In the genomic region with DNA sequence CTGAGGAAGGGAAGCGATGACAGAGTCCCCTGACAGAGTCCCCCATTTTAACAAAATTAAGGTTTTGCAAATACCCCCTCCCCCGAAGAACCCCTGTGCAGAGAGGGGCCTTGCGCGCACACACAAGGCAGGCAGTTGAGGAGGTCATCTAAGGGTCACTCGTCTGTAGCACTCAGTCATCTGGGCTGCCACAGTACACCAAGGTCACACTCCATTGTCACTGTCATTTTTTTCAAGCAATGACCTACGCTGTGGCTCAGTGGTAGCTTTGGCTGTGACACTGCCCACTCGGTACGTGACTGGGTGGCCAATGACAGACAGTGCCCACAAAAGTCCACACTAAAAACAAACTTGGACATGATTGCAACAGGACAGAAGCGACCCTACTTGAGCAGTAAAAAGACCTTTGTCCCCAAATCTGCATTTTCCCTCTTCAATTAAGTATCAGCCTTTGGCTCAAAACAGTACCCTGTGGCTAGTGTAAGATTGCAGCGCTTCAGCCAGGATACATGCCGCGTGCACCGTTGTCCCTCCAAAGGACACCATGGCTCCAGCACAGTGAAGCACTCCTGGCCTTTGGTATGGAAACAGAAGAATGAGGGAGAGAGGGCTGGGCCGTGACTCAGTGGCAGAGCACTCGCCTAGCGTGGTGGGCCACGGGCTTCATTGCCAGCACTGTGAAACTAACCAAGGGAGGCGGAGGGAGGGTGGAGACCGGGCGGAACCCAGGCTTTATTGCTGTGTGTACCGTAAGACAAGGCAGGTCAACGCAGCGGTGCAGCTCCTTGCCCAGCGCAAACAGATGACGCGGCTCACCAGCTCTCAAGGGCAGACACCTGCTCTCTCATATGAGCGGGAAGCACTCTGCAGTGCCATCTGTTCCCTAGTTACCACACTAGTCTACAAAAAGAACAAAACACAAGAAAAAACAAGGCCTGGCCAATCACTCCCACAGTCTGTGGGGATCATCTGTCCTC, we compare ENCODE assay signal across 9 mouse cellular contexts. TPM values are rescaled to one million over a fixed set of nuclear protein-coding genes. Genes with fewer than 3 reads are reported as not detected.
DNase-seq lines count a peak whose midpoint lies in the region; ATAC-seq and TF ChIP-seq lines count a peak whose summit lies in the region.
"Had no signal": no experiment of that assay in that cellular context is flagged by ENCODE, and none has a peak within 500 bp of the region (broad histone marks: within the 10 kb centered on the region; RNA-seq: fewer than 3 reads in every experiment).

No protein-coding gene starts in this region.

- ATAC-seq in forebrain, embryonic 13.5 days: peak; percentile 67
- ATAC-seq in hindbrain, embryonic 15.5 days (ENCODE audit: low FRiP score, low read depth): peak; percentile 39; the same call in 1 of the 2 replicates
- peak; percentile 55 for ATAC-seq in neural tube, embryonic 13.5 days (ENCODE audit: low read depth)

- H3K9ac ChIP-seq in forebrain, embryonic 13.5 days: no peak overlapping the region
- no peak overlapping the region for H3K9ac ChIP-seq in hindbrain, embryonic 15.5 days
- peak overlapping the region; percentile 22; the same call in 1 of the 2 replicates for H3K9ac ChIP-seq in neural tube, embryonic 13.5 days
- H3K9ac ChIP-seq: limb, embryonic 12.5 days had no signal

- DNase-seq in embryo, embryonic 11 days: peak; percentile 51
- no peak for DNase-seq in embryo, embryonic 10.5 days (ENCODE audit: low spot score)
- peak; percentile 35 for DNase-seq in adrenal gland, postnatal 10 days
- peak; percentile 35 to 60 for DNase-seq in left cerebral cortex, adult 2 months (ENCODE audit: extremely low spot score in 1 of 2, low spot score in 2 of 2)
- no peak for DNase-seq in T-cell, adult 2 months (ENCODE audit: low spot score)

- peaks cover 20% of the 10 kb centered on the region for H3K4me1 ChIP-seq in forebrain, embryonic 13.5 days
- H3K4me1 ChIP-seq in hindbrain, embryonic 15.5 days (replicated peaks): peaks cover 17% of the 10 kb centered on the region
- H3K4me1 ChIP-seq in neural tube, embryonic 13.5 days (replicated peaks): peaks cover 24% of the 10 kb centered on the region

- no peak overlapping the region for H3K4me2 ChIP-seq in forebrain, embryonic 13.5 days
- H3K4me2 ChIP-seq in hindbrain, embryonic 15.5 days: no peak overlapping the region
- H3K4me2 ChIP-seq in neural tube, embryonic 13.5 days: no peak overlapping the region
- H3K4me2 ChIP-seq: limb, embryonic 12.5 days had no signal

- peaks cover 31% of the 10 kb centered on the region for H3K36me3 ChIP-seq in forebrain, embryonic 13.5 days (ENCODE audit: poor library complexity, severe bottlenecking)
- H3K36me3 ChIP-seq in hindbrain, embryonic 15.5 days: no peaks in the 10 kb centered on the region
- H3K36me3 ChIP-seq in neural tube, embryonic 13.5 days: peaks cover 26% of the 10 kb centered on the region

- intact Hi-C loops in left cerebral cortex, adult 2 months (cut with DNase I): loop anchor here (2.0 kb wide), 1 partner anchor 50 kb away; a partner anchor contains a TSS

- no peak overlapping the region for H3K4me3 ChIP-seq in forebrain, embryonic 13.5 days
- no peak overlapping the region for H3K4me3 ChIP-seq in hindbrain, embryonic 15.5 days
- no peak overlapping the region for H3K4me3 ChIP-seq in left cerebral cortex, adult 2 months
- H3K4me3 ChIP-seq in neural tube, embryonic 13.5 days: no peak overlapping the region
- H3K4me3 ChIP-seq: limb, embryonic 12.5 days had no signal

- H3K27ac ChIP-seq in forebrain, embryonic 13.5 days: peak overlapping the region; percentile 90
- peak overlapping the region; percentile 54; the same call in 1 of the 2 replicates for H3K27ac ChIP-seq in hindbrain, embryonic 15.5 days (replicated peaks)
- peak overlapping the region; percentile 71 for H3K27ac ChIP-seq in left cerebral cortex, adult 2 months
- peak overlapping the region; percentile 79 for H3K27ac ChIP-seq in neural tube, embryonic 13.5 days (replicated peaks)

- H3K27me3 ChIP-seq in forebrain, embryonic 13.5 days: no peaks in the 10 kb centered on the region
- no peaks in the 10 kb centered on the region for H3K27me3 ChIP-seq in hindbrain, embryonic 15.5 days
- H3K27me3 ChIP-seq in neural tube, embryonic 13.5 days: no peaks in the 10 kb centered on the region
- H3K27me3 ChIP-seq: limb, embryonic 12.5 days had no signal

- TF ChIP-seq CTCF in left cerebral cortex, adult 2 months (IDR thresholded peaks at IDR 0.05): no peak

- 74% methylated on average over 27 of the region's 27 CpGs for WGBS in forebrain, embryonic 13.5 days
- WGBS in hindbrain, embryonic 15.5 days: 49% methylated on average over 27 of the region's 27 CpGs
- 39% methylated on average over 27 of the region's 27 CpGs for WGBS in neural tube, embryonic 13.5 days

- H3K9me3 ChIP-seq in forebrain, embryonic 13.5 days (replicated peaks): no peaks in the 10 kb centered on the region
- H3K9me3 ChIP-seq in hindbrain, embryonic 15.5 days: no peaks in the 10 kb centered on the region
- no peaks in the 10 kb centered on the region for H3K9me3 ChIP-seq in neural tube, embryonic 13.5 days
- H3K9me3 ChIP-seq: limb, embryonic 12.5 days had no signal

RNA-seq across cellular contexts. Expression of a gene that starts 50.0 kb away (rescaled TPM):
- total RNA-seq in adrenal gland, postnatal 10 days (2021): 10 to 100 TPM; 55.5 to 76.9 TPM
- 9.1 and 9.2 TPM in 2 replicates for polyA plus RNA-seq in forebrain, embryonic 13.5 days (2015; fragmentation: Nextera tagmentation; extraction: Ambion mirVana)
- polyA plus RNA-seq in hindbrain, embryonic 15.5 days (2015; fragmentation: Nextera tagmentation; extraction: Ambion mirVana): 31.5 and 34.2 TPM in 2 replicates
- 10 to 100 TPM; 49.7 to 50.2 TPM for total RNA-seq in left cerebral cortex, adult 2 months (2021)
- 21.6 and 22.2 TPM in 2 replicates for polyA plus RNA-seq in neural tube, embryonic 13.5 days (2015; fragmentation: Nextera tagmentation; extraction: Ambion mirVana)

RNA-seq across cellular contexts. Expression of a gene that starts 58.6 kb away (rescaled TPM):
- total RNA-seq in adrenal gland, postnatal 10 days (2021): 10 to 100 TPM; 18.7 to 23.3 TPM
- polyA plus RNA-seq in forebrain, embryonic 13.5 days (2015; fragmentation: Nextera tagmentation; extraction: Ambion mirVana): 3.5 and 4.4 TPM in 2 replicates
- 3.6 and 3.8 TPM in 2 replicates for polyA plus RNA-seq in hindbrain, embryonic 15.5 days (2015; fragmentation: Nextera tagmentation; extraction: Ambion mirVana)
- total RNA-seq in left cerebral cortex, adult 2 months (2021): 1 to 10 TPM; 1.4 to 1.8 TPM
- polyA plus RNA-seq in neural tube, embryonic 13.5 days (2015; fragmentation: Nextera tagmentation; extraction: Ambion mirVana): 5.6 and 6.5 TPM in 2 replicates

Comparison
In these comparisons a context has a peak if more than half of its experiments do, and no peak if none do; other contexts are left out.
1. DNase-seq: peak in embryo, embryonic 11 days (single experiment), adrenal gland, postnatal 10 days (single experiment) and left cerebral cortex, adult 2 months (2 of 2); none in embryo, embryonic 10.5 days (single experiment) and T-cell, adult 2 months (single experiment).
2. Peak in every context shown above with its lines, with median percentiles within 50 percentile points of each other: ATAC-seq and H3K27ac ChIP-seq.